Mouse (Mus musculus): Measurements from ENCODE around the gene Fam161b.
"Not testable (repeated sequence)": the region's sequence is repeated elsewhere in the genome, so short reads cannot be mapped to it uniquely, and the experiment has no call there.

Fam161b gene

GRCm38 (mm10) chr12:84382369-84382768 lies 20.7 kb upstream of the Fam161b start:
- no peak for DNase-seq (ENCODE audit: low read depth, low spot score)

DNA sequence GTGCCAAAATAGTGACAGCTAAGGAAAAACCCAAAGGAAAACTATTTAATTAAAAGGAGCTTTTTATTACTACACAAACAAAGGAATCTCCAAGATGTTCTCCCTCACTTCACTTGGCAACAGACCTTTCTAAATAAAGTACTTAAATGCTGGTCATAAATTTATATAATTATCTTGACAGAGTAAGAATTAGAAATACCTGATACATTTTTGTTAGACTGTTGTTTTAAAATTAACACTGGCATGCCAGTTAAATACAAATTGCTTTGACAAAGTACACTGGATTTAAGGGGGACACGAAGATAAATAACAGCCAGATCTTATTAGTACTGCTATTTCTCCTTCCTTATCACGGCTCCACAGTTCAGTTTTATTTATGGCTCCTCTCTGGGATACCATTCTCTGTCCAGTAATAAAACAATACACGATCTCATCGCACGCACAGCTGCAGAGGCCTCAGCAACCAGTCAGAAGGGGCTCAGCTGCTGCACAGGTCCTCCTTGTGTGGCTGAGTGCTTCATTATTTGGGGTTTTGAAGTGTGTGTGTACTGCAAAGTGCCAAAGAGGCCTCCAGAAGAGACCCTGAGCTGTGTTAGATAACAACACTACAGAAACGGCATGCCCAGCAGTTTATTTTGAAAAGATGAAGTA lies 12.3 kb upstream of the Fam161b start:
- DNase-seq (ENCODE audit: low read depth, low spot score): no peak

- no peak for DNase-seq (ENCODE audit: low read depth, low spot score)
These were observed 10.0 kb upstream of the Fam161b start for GRCm38 (mm10) chr12:84371647-84372046.

GRCm38 (mm10) chr12:84366971-84367370 lies 5.3 kb upstream of the Fam161b start:
- no peak for DNase-seq (ENCODE audit: low read depth, low spot score)

GRCm38 (mm10) chr12:84365137-84365536 lies 3.5 kb upstream of the Fam161b start:
- DNase-seq (ENCODE audit: low read depth, low spot score): no peak

DNA sequence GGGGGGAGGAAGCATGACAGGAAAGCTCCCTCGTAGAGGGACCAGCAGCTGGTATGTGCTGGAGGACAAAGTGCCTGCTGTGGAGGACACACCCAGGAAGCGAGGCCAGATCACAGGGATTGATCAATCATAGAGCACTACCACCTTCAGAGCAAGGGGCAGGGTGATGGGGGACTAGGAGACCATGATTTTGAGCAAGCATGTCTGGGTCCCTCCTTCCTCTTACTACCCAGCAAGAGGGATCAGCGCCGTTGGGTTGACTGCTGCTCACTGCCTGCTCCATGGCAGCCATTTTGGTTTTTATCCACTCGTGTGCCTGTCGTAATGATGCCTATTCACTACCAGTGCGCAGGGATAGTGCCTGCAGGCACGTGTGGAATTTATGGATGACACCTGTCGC lies 2.7 kb upstream of the Fam161b start:
- DNase-seq (ENCODE audit: low read depth, low spot score): no peak

- DNase-seq (ENCODE audit: low read depth, low spot score): no peak
These were observed 1.2 kb upstream of the Fam161b start for GRCm38 (mm10) chr12:84362872-84363271.

DNA sequence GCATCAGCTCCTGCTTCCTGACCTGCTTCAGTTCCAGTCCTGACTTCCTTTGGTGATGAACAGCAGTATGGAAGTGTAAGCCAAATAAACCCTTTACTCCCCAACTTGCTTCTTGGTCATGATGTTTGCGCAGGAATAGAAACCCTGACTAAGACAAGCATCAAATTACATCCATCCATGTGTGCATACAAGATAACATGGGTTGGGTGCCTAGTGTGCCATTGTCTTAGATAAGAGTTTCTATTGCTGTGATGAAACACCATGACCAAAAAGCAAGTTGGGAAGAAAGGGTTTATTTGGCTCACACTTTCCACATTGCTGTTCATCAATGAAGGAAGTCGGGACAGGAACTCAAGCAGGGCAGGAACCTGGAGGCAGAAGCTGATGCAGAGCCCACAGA lies 2.9 kb downstream of the Fam161b start:
- not testable (repeated sequence) for DNase-seq (ENCODE audit: low read depth, low spot score)

DNA sequence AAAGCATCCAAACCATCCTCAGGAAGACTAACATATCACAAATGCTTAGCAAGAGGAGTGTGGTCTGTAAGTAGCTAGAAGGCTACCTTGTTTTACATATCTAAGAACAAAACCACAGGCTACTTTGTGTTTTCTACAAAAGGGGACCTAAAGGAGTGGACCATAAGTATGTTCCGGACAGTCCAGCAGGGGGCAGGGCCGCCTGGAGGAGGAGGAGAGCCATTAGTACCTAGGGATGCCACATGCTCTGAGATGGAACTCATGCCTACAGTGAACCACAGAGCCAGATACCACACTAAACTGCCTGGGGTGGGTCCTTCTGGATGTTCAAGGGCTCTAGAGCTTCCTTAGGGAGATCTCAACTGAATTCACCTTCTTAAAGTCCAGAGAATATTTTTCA lies 14.4 kb downstream of the Fam161b start:
- no peak for DNase-seq (ENCODE audit: low read depth, low spot score)

DNA sequence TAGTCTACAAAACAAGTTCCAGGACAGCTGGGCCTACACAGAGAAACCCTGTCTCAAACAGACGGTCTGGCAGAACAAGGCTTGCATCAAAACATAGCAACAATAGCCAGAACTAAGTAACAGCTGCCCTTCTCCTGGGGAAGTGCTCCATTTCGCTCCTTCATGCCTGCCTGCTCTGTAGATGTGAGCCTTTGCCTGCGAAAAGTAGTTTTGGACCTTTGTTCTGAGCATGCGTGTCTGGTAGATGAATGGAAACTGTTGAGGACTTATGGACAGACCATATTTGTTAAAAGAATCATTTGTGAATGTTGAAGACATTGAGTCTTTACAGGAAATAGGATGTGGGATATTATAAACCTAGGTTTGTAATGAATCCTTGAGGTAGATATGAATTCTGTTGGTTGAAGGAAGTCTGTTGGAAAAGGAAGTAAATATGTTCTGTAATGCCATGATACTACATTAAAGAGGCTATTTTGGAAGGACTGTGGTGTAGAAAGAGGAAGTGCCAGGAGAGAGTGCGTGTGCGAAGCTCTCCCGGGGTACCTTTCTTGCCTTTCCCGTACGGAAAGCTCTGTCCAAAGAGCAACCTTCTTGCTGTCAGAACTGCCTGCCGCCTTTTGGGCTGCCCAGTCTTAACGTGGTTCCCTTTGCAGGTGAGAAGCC lies 24.5 kb downstream of the Fam161b start:
- DNase-seq (ENCODE audit: low read depth, low spot score): no peak

DNA sequence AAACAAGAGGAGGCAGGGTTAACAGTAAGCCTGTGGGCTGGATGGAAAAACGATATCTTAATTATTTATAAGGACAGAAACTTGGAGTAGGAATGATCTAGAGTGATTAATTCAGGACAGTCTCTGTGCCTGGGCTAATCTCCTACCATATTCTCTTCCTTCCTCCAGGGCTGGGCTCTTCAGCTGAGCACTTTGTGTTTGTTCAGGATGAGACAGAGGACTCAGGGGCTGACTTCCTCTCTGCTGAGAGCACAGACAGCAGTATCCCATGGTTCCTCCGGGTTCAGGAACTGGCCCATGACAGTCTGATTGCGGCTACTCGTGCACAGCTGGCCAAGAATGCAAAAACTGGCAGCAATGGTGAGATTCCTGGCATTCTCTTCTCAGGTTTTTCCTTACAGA lies 34.5 kb downstream of the Fam161b start:
- DNase-seq (ENCODE audit: low read depth, low spot score): no peak

DNA sequence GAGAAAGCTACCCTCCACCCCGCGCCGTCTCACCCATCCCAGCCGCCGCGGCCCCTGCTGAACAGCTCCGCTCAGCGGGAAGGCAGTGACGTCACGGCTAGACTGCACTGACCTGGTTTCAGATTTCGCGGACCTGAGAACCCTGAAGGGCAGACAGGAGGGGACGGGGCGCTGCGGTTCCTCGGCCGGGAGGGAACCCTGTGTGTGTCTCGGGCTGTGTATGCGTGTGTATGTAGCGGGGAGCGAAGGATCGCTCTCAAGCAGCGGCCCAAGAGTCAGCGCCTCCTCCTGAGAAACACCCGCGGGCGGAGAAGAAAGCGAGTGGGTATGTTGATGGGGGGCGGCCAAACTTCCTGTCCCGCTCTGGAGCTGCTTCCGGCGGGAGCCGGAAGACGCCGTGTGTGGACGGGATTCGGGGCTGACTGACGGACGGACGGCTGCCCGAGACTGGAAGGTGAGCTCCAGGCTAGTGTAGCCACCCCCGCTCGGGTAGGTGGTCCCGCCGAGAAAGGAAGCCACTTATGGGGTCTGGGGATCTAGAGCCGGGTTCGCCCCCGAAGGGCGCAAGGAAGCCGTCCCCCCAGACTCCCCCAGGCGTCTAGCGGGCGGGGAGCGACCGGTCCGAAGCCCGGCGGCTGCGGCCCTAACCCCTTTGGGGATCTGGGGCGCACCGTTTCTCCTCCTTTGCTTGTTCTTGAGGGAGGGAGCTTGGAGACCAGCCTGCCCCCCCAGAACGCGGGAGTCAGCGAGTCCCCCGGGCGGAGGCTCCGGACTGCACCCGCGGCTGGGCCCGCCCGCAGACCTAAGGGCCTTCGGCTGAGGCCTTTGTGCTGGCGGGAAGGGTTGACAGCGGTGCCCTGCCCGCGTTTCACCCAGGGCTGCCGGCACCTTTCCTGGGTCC lies 44.7 kb downstream of the Fam161b start, which contains the start of gene Zfp410:
Zfp410 (plus strand) TSS at position 132 of the 901 bp plus-strand sequence.
- DNase-seq (ENCODE audit: low read depth, low spot score): peak; percentile 70

GRCm38 (mm10) chr12:84316006-84316405 lies 45.6 kb downstream of the Fam161b start:
- DNase-seq (ENCODE audit: low read depth, low spot score): no peak

DNA sequence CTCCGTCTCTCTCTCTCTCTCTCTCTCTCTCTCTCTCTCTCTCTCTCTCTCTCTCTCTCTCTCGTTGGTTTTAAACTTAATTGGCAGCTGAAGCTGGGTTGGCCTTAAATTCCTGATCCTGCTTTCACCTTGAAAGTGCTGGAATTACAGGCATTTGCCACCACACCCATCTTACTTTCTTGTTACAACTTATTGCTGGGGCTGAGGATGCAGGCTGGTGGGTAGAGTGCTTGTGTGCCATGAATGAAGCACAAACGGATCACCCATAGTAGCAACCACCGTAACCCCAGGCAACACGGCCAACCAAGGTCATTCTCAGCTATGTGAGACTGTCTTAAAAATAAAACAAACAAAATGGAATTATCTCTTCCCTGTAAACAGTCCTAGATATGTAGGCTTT lies 50.3 kb downstream of the Fam161b start:
- DNase-seq (ENCODE audit: low read depth, low spot score): no peak

DNA sequence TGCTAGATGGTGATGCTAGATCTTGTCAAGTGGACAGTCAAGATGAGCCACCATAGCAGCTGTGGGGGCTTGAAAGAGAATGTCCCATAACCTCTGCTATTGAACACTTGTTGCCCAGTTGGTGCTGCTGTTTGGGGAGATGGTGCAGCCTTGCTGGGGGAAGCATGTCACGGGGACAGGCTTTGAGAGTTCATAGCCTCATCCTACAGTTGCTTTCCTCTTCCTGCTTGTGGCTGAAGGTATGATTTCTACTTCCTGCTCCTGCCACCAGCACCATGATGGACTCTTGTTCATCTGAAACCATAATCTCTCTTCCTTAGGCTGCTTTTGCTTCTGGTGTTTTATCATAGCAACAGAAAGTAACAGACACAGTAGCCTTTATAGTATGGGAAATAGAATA lies 57.1 kb downstream of the Fam161b start:
- no peak for DNase-seq (ENCODE audit: low read depth, low spot score)

DNA sequence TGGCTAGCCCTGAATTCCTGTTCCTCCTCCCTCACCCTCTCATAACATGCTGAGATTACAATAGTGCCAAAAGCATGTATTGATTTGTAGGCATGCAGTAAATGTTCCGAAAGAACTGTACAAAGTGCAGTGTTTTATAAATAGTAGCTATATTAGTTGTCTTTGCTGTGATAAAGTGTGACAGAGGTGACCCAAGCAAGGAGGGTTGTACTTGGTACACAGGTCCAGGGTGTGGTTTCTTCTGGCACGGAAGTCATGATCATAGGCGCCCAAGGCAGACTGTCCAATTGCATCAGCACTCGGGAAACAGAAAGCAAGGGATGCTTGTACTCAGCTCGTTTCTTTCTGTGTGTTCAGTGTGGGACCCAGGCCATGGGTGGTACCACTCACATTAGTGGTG lies 57.5 kb downstream of the Fam161b start:
- no peak for DNase-seq (ENCODE audit: low read depth, low spot score)

DNA sequence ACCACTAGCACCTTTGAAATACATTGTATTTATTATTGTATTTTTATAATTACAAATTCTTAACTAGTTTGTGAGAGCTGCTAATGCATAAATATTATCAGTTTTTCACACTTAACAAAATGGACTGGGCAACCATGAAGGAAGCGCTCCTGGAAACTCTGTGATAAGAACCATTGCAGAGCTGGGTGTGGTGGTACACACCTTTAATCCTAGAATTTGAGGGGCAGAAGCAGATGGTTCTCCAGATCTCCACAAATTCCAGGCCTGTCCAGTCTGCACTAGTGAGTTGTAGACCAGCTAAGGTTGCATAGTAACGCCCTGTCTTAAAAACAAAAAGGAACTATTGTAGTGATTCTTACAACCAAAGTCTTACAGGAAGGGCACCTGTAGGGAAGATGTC lies 62.4 kb downstream of the Fam161b start:
- DNase-seq (ENCODE audit: low read depth, low spot score): no peak

DNA sequence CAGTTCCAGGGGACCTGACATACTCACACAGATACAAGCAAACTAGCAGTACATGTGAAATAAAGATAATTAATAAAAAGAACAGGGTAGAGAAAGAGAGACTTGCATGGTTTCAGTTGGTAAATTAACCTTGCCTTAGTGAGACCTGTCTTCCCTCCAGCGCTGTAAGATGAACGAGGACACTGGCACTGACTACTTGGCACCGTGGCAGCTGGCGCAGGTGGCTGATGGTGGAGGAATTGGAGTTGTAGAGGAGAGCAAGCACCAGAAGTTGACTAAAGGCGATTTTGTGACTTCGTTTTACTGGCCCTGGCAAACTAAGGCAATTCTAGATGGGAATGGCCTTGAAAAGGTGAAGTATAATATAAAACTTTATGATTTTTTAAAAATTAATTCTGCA lies 63.8 kb downstream of the Fam161b start:
- no peak for DNase-seq (ENCODE audit: low read depth, low spot score)

Data from retina, postnatal 7 days (tissue).